Mouse (Mus musculus): ENCODE data around the gene Prok1. TPM values are rescaled to one million over a fixed set of nuclear protein-coding genes. Genes with fewer than 3 reads are reported as not detected.

Prok1 gene
- total and polyA plus RNA-seq, 3 experiments: not detected

DNA sequence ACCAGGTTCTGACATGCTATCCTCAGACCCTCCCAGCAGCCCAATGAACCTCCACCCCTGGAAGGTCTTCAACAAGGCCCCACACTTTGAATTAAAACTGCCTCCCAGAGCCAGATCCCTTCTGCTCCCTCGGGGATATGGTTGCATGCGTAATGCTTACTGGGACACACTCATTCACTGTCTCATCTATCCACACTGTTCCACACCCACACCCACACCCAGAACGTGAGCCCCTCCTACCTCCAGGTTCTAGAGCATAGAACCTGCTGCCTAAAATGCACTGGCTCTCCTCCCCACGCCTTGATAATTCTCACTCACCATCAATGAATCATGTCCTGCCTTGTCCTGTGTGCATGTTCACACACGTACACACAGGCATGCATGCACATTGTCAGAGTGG is 24.9 kb downstream of the Prok1 start:
- H3K4me3 ChIP-seq: no peak overlapping the region
- no peak for TF ChIP-seq CTCF (IDR thresholded peaks at IDR 0.05)
- WGBS: 74% methylated on average over 5 of the region's 5 CpGs
- no peaks in the 10 kb centered on the region for H3K27me3 ChIP-seq (ENCODE audit: control insufficient read depth, insufficient read depth, low read length)
- no peak overlapping the region for H3K9ac ChIP-seq (ENCODE audit: low read depth, low read length)
- no peaks in the 10 kb centered on the region for H3K79me2 ChIP-seq (replicated peaks; ENCODE audit: control insufficient read depth, insufficient read depth, low read length)
- H3K4me1 ChIP-seq (ENCODE audit: control insufficient read depth, insufficient read depth, low read length): 0 out of 2 replicates have a peak, but pooled peaks cover 1% of the 10 kb centered on the region
- H3K36me3 ChIP-seq (ENCODE audit: control insufficient read depth, insufficient read depth, low read length): no peaks in the 10 kb centered on the region
- no peak overlapping the region for H3K27ac ChIP-seq
- no peak for DNase-seq
- intact Hi-C loops (cut with DNase I): no loop called here

GRCm38 (mm10) chr3:107207625-107208253 is 31.8 kb downstream of the Prok1 start:
- no peaks in the 10 kb centered on the region for H3K27me3 ChIP-seq (ENCODE audit: control insufficient read depth, insufficient read depth, low read length)
- no peak overlapping the region for H3K9ac ChIP-seq (ENCODE audit: low read depth, low read length)
- no peak for TF ChIP-seq CTCF (IDR thresholded peaks at IDR 0.05)
- no peak for TF ChIP-seq POLR2A (IDR thresholded peaks at IDR 0.05; ENCODE audit: insufficient read depth, low read depth, low read length)
- TF ChIP-seq EP300 (IDR thresholded peaks at IDR 0.05; ENCODE audit: insufficient read depth, low read depth, low read length): no peak
- intact Hi-C loops (cut with DNase I): loop anchor here (2.0 to 10.0 kb wide), 3 partner anchors 147 to 367 kb away; no protein-coding TSS in a partner anchor
- H3K4me3 ChIP-seq: no peak overlapping the region
- 62% methylated on average over 7 of the region's 7 CpGs for WGBS
- no peaks in the 10 kb centered on the region for H3K79me2 ChIP-seq (replicated peaks; ENCODE audit: control insufficient read depth, insufficient read depth, low read length)
- H3K4me1 ChIP-seq (ENCODE audit: control insufficient read depth, insufficient read depth, low read length): peaks cover 12% of the 10 kb centered on the region
- H3K27ac ChIP-seq: no peak overlapping the region
- no peak for DNase-seq
- H3K36me3 ChIP-seq (ENCODE audit: control insufficient read depth, insufficient read depth, low read length): no peaks in the 10 kb centered on the region

DNA sequence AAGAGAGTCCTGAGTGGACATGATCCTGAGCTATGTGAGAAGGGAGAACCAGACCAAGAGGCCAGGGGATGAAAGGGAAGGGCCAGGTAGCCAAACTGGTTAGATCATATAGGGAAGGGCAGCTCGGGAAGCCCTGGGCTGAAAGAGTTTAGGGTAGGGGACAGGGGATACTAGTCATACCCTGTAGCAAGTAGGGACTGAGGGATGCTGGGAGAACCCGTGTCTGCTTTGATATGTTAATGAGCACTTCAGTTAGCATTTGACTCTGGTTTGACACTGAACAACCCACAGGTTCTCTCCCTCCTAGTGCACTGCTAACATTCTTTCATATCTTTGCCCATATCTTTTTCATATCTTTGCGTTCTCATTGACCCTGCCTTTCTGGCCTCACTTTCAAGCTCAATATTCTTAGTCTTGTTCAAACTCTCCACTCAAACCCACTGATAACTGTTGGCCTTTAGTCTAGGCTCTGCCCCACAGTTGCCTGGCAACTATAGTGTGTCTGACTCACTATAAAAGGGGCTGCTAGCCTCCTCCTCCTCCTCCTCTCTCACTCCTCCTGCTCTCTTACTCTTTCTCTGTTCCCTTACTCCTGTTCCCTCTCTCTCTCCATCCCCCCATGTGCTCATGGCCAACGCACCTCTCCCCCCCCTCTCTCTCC is 32.9 kb downstream of the Prok1 start:
- no peaks in the 10 kb centered on the region for H3K27me3 ChIP-seq (ENCODE audit: control insufficient read depth, insufficient read depth, low read length)
- no peak overlapping the region for H3K9ac ChIP-seq (ENCODE audit: low read depth, low read length)
- DNase-seq: no peak
- intact Hi-C loops (cut with DNase I): loop anchor here (1.0 to 10.0 kb wide), 5 partner anchors 27 to 368 kb away; no protein-coding TSS in a partner anchor
- no peaks in the 10 kb centered on the region for H3K36me3 ChIP-seq (ENCODE audit: control insufficient read depth, insufficient read depth, low read length)
- WGBS: 47% methylated on average over 4 of the region's 4 CpGs
- no peak overlapping the region for H3K4me3 ChIP-seq
- peaks cover 12% of the 10 kb centered on the region for H3K4me1 ChIP-seq (ENCODE audit: control insufficient read depth, insufficient read depth, low read length)
- TF ChIP-seq EP300 (IDR thresholded peaks at IDR 0.05; ENCODE audit: insufficient read depth, low read depth, low read length) (no peak), POLR2A (IDR thresholded peaks at IDR 0.05; ENCODE audit: insufficient read depth, low read depth, low read length) (no peak), CTCF (IDR thresholded peaks at IDR 0.05) (no peak)
- H3K27ac ChIP-seq: peak overlapping the region; percentile 46
- no peaks in the 10 kb centered on the region for H3K79me2 ChIP-seq (replicated peaks; ENCODE audit: control insufficient read depth, insufficient read depth, low read length)

- TF ChIP-seq CTCF (IDR thresholded peaks at IDR 0.05) (no peak), EP300 (IDR thresholded peaks at IDR 0.05; ENCODE audit: insufficient read depth, low read depth, low read length) (peak; percentile 91; the same call in 1 of the 2 replicates), POLR2A (IDR thresholded peaks at IDR 0.05; ENCODE audit: insufficient read depth, low read depth, low read length) (no peak)
- Histone ChIP-seq H3K27ac (peak overlapping the region; percentile 46), H3K9ac (ENCODE audit: low read depth, low read length) (no peak overlapping the region), H3K79me2 (replicated peaks; ENCODE audit: control insufficient read depth, insufficient read depth, low read length) (no peaks in the 10 kb centered on the region), H3K4me3 (no peak overlapping the region), H3K27me3 (ENCODE audit: control insufficient read depth, insufficient read depth, low read length) (no peaks in the 10 kb centered on the region), H3K36me3 (ENCODE audit: control insufficient read depth, insufficient read depth, low read length) (no peaks in the 10 kb centered on the region), H3K4me1 (ENCODE audit: control insufficient read depth, insufficient read depth, low read length) (peaks cover 12% of the 10 kb centered on the region)
- intact Hi-C loops (cut with DNase I): loop anchor here (1.0 to 10.0 kb wide), 5 partner anchors 27 to 369 kb away; no protein-coding TSS in a partner anchor
- WGBS: 4% methylated on average over 4 of the region's 4 CpGs
- peak; percentile 65 to 79 for DNase-seq
Measured at GRCm38 (mm10) chr3:107205994-107206393, 33.5 kb downstream of the Prok1 start.

DNA sequence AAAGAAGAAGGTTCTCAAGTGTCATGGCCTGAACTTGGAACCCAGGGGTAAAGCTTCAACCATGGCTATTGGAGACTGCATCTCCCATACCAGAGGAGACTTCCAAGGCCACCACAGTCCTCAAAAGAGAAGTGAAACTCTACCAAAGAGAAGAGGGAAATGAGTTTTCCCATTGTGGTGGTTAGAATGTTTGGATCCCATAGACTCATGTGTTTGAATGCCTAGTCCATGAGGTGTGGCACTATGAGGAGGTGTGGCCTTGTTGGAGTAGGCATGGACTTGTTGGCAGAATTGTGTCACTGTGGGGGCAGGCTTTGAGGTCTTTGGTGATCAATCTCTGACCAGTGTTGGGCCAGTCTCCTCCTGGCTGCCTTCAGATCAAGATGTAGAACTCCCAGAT is 34.3 kb downstream of the Prok1 start:
- no peak for DNase-seq
- Histone ChIP-seq H3K4me1 (ENCODE audit: control insufficient read depth, insufficient read depth, low read length) (peaks cover 12% of the 10 kb centered on the region), H3K4me3 (no peak overlapping the region), H3K36me3 (ENCODE audit: control insufficient read depth, insufficient read depth, low read length) (no peaks in the 10 kb centered on the region), H3K27me3 (ENCODE audit: control insufficient read depth, insufficient read depth, low read length) (no peaks in the 10 kb centered on the region), H3K9ac (ENCODE audit: low read depth, low read length) (no peak overlapping the region), H3K27ac (no peak overlapping the region), H3K79me2 (replicated peaks; ENCODE audit: control insufficient read depth, insufficient read depth, low read length) (no peaks in the 10 kb centered on the region)
- no peak for TF ChIP-seq POLR2A (IDR thresholded peaks at IDR 0.05; ENCODE audit: insufficient read depth, low read depth, low read length)
- no peak for TF ChIP-seq EP300 (IDR thresholded peaks at IDR 0.05; ENCODE audit: insufficient read depth, low read depth, low read length)
- no peak for TF ChIP-seq CTCF (IDR thresholded peaks at IDR 0.05)
- intact Hi-C loops (cut with DNase I): loop anchor here (10.0 kb wide), 2 partner anchors 150 to 370 kb away; no protein-coding TSS in a partner anchor

GRCm38 (mm10) chr3:107204413-107204812 is 35.1 kb downstream of the Prok1 start:
- WGBS: 75% methylated on average over 3 of the region's 3 CpGs
- Histone ChIP-seq H3K27ac (no peak overlapping the region), H3K9ac (ENCODE audit: low read depth, low read length) (no peak overlapping the region), H3K4me3 (no peak overlapping the region), H3K4me1 (ENCODE audit: control insufficient read depth, insufficient read depth, low read length) (peaks cover 12% of the 10 kb centered on the region), H3K27me3 (ENCODE audit: control insufficient read depth, insufficient read depth, low read length) (no peaks in the 10 kb centered on the region), H3K36me3 (ENCODE audit: control insufficient read depth, insufficient read depth, low read length) (no peaks in the 10 kb centered on the region), H3K79me2 (replicated peaks; ENCODE audit: control insufficient read depth, insufficient read depth, low read length) (no peaks in the 10 kb centered on the region)
- TF ChIP-seq CTCF (IDR thresholded peaks at IDR 0.05) (no peak), EP300 (IDR thresholded peaks at IDR 0.05; ENCODE audit: insufficient read depth, low read depth, low read length) (no peak), POLR2A (IDR thresholded peaks at IDR 0.05; ENCODE audit: insufficient read depth, low read depth, low read length) (no peak)
- intact Hi-C loops (cut with DNase I): loop anchor here (10.0 kb wide), 2 partner anchors 150 to 370 kb away; no protein-coding TSS in a partner anchor
- no peak for DNase-seq

All from heart, adult 2 months (tissue).